Mouse (Mus musculus) heart, postnatal 14 days (tissue): ENCODE data around the gene Smlr1. TPM values are rescaled to one million over a fixed set of nuclear protein-coding genes. Genes with fewer than 3 reads are reported as not detected.

Experiments
- DNase-seq, 2 experiments: peaks; one replicate each; pipeline ENCODE4 v3.0.0; 2021 to 2022
- intact Hi-C: fragments of 180-260 bp; cut with DNase I; formaldehyde crosslinking; loops from one replicate; pipeline ENCODE4 v1.15.1; 2025
- long read RNA-seq, 2 experiments: library from polyadenylated mRNA; stranded (forward); transcript quantifications; one replicate each; pipeline ENCODE4 v2.0.0; 2021
- total RNA-seq, 2 experiments: library from RNA; stranded (reverse); gene quantifications; 2 replicates each; pipeline ENCODE4 v1.2.3; 2021

The Smlr1 gene
- total RNA-seq, result not detected
- long read RNA-seq, experiment 1, result 0 reads
- long read RNA-seq, experiment 2, result 0 reads

DNA sequence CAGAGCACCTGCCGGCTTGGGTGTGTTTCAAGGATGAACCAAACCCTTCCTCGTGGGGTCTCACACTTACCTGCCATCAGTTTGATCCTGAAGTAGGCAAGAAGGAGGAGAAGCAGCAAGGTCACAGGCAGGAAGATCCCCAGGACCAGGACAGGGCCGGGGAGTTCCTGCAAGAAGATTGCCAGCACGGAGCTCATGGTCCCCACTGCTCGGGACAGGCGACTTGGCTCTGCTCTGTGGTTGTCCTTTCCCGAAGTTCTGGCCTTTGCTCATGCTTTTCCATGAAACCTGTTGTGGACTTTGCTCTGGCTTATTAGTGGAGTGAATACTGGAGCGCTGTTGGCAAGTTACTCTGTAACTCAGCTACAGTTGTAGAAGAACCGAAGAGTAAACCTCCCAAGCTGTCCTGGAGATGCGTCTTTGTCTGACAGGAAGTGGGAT, at the start of gene Smlr1:
Gene Smlr1 (minus strand): TSS at position 377 of the 441 bp plus-strand sequence.
- no peak for DNase-seq
- intact Hi-C loops, result no loop called here

DNA sequence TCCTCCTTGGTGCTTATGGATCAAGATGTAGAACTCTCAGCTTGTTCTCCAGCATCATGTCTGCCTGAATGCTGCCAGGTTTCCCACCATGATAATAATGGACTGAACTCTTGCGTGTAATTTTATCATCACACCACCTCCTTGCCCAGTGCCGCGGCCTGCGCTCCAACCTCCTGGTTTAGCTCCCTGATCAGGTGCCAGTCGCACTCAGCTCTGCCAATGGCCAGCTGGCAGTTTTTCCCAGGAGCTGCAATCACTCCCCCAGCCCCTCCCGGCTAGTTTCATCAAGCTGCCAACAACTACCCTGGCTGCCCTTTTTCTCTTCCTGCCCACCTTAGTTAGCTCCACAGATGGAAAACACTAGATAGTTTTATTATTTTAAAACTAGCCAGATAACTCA, 48.8 kb upstream of the Smlr1 start:
- intact Hi-C loops, result no loop called here

DNA sequence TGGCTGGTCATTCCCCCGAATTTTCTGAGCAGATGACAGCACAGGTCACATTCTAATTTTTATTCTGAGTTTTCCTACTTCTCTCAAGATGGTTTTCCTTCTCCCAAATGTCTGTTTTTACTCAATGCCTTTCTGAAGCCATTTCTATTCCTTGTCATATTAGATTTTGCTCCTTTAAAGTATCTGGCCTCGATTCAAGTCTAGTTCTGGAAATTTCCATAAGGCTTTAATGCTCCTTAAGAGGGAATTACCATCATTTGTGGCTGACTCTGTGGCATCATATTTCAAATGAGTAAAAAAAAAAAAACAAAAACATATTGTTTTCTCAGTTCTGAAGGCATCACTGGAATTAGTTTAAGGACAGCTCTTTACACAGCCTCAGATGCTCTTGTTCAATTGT, 44.0 kb upstream of the Smlr1 start:
- intact Hi-C loops, result no loop called here
- no peak for DNase-seq

More for the DNA sequence above, 48.8 kb upstream of the Smlr1 start:
- peak; percentile 13 to 27 for DNase-seq

DNA sequence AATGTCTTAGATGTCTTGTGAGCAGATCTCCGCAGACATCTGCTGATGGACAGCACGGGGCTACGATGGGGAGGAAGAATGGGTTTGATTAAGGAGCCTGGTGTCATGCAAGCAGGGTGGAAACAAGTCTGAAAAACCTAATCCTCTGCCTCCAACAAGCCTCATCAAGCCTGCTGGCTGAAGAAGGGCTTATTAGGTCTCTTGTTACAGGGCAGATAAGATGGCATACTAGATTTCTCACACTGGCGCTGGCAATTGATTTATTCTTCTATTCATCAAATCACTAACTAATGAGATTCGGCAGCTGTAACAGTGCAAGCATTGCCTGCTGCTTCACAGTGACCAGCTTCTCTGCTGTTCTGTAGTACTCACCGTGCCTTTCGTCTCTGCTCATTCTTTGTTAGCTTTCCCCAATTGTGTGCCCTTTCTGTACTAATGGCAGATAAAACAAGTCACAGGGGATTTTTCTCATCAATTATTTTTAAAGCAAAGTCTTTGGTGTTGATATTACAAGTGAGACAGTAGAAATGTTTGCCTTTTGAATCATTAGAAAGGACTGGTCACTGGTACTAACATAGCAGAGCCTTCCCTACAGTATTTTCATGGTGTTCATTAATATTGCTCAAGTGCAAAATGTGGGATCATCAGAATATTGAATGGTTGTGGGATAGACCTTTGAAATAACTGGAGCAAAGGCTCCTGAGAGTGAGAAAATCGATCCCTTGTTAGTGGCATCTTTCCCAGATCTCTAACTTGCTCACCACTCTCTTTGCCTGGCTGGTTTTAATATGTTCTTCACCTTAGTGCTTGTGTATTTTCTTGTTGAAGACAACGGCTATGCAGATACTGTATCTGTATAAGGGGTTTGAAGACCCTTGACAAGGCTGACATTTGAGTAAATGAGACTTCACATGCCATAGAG, 35.5 kb upstream of the Smlr1 start:
- intact Hi-C loops, result no loop called here
- no peak for DNase-seq

DNA sequence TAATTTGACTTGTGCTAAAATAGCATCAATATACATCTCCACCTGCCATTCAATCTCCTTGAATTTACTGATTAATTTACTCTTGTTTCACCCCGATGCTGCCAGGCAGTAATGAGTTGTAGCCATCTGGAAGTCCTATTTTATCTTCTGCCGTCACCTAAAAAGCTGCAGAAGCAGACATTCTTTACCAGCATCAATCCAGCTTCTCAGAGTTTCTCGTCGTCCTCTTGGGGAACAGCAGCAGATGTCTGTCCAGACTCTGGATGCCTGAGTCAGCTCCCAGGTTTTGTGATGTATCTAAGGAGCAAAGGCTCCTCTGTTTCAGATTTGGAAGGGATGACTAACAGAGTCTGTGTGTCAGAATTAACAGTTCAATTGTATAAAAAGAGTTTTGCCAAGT, 16.9 kb upstream of the Smlr1 start:
- no peak for DNase-seq
- intact Hi-C loops, result no loop called here

DNA sequence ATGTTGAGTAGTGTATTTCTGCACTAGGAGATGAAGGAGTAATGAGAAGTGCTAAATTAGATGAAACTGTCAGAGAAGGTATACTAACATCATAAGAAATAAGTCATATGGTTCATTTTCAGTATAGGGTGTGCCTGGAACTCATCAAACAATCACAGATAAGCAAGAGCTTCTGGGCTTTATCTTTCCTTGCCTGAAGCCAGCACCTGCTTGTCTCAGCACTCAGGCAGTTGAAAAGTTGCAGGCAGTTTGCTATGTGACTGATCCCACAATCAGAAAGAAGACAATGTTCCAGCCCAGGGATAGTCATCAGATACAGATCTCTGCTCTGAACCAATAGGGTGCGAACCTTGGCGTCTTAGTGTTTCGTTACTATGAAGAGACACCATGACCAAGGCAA, 5.0 kb upstream of the Smlr1 start:
- intact Hi-C loops, result no loop called here

DNA sequence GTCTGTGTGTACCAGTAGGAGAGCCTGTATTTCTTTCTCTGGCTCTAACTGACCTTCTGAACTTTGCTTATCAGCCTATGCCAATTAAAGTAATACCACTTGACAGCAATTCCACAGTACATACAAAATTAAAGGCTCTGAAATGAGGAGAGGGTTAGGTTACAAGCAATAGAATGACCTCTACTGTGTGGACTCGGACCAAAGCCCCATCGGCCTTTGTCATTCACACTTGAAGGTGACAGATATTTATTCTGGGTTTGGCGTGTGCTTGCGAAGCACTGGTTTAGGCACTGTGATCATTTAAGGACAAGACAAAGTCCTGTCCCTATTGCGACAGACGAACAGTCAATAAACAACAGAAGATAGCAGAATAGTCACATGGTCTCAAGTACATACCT, 3.7 kb upstream of the Smlr1 start:
- intact Hi-C loops, result loop anchor here (1.0 kb wide), 1 partner anchor 598 kb away; no protein-coding TSS in a partner anchor
- peak; percentile 9 to 12 for DNase-seq

More for the DNA sequence above, 5.0 kb upstream of the Smlr1 start:
- DNase-seq, result no peak

DNA sequence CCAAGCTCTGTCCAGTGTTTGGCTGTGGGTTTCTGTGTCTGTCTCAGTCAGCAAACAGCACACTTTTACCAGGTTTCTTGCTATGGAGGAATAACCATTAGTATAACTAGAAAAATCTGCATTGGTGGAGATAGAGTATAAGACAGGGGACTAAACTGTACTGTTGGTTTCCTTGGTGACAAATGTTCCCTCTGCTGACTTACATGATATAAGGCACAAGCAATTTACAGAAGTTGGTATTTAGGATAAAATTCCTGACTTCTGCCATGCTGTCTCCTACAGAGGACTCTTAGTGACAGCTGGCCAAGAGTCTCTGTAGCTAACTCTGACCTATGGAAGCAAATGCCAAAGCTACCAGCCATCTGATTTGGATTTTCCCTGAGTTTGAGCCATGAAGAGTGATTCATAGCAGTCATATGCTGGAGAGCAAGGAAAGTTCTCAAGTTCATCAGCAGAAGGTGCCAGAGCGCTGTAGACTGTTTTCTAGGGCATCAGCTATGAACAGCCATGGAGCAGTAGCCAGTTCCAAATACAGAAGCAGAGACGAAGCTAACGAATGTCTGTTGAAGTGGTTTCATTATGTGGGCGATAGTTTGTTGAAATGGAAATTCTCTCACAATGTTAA, 3.2 kb upstream of the Smlr1 start:
- intact Hi-C loops, result loop anchor here (1.0 kb wide), 1 partner anchor 598 kb away; no protein-coding TSS in a partner anchor
- peak; percentile 14 to 55 for DNase-seq

DNA sequence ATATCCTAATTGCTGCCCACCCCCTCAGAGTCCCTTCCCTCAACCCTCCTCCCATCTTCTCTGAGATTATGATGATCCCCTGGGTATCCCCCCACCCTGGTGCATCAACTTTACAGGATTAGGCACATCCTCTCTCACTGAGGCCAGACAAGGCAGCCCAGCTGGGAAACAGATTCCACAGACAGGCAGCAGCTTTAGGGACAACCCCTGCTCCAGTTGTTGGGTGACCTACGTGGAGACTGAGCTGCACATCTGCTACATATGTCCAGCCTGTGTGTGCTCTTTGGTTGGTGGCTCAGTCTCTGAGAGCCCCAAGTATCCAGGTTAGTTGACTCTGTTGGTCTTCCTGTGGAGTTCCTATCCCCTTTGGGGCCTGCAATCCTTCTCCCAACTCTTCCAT, 2.7 kb upstream of the Smlr1 start:
- no peak for DNase-seq
- intact Hi-C loops, result loop anchor here (1.0 kb wide), 1 partner anchor 599 kb away; no protein-coding TSS in a partner anchor

DNA sequence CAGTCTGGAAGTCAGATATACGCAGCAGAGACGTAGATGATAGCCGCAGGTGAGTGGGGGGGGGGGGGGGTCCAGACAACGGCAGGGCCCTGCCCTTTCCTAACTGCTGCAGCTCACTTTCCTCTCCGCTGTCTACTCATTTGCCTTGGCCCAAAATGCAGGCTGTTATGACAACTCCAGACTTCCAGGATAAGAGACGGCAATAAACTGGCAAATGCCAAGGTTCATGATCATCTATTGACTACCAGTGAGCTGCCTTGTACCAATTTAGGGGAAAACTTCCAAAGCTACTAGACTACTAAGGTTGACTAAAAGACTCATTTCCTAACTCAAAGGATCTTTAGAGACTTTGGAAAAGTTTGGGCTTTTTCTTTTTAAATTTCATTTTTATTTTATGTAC, 554 bp upstream of the Smlr1 start:
- DNase-seq, result no peak
- intact Hi-C loops, result no loop called here

DNA sequence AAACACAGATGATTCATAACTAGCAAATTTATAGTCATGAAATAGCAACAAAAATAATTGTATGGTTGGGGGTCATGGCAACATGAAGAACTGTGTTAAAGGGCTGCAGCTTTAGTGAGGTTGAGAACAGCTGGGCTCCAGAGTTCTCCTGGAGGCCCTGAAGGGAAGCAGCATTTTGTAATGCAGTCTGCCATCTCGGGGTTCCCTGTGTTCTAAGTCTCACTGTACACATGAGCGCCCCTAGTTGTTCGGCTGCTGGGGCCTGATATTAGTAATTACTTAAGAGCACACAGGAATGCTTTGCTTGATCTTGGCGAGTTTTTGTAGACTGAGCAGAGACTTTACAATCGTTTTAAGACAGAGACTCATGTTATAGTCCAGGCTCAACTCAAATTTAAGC, 1.6 kb downstream of the Smlr1 start:
- no peak for DNase-seq
- intact Hi-C loops, result no loop called here

DNA sequence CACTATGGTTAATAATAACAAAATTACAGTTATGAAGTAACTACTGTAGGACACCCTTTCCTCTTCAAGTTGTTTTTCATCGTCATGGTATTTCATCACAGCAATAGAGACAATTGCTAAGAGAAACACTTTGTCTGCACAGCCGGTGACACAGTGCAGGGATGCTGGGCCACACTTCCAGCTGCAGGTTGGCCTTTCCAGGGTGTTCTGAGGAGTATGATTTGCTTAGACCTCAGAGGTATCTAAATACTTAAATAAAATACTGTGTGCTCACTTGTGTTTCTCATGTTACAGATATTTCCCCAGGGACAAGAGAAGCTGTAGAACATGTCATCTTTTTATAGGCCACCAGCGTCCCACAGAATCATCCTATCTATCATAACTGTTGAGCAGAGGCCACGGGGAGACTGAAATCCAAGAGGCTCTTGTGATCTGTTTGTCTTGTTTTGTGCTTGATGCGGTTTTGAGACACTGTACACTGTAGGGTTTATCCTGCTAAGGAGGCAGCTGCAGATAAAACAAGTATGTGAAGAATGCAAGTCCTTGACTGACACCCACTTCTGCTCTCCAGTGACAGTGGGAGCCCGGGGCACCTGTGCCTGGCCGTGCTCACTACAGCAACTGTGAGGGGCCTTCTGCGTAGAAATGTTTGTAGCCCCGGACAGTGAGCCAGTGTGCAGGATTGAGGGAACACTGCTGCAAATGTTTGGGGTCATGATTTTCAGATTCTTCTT, 2.4 kb downstream of the Smlr1 start:
- intact Hi-C loops, result no loop called here

DNA sequence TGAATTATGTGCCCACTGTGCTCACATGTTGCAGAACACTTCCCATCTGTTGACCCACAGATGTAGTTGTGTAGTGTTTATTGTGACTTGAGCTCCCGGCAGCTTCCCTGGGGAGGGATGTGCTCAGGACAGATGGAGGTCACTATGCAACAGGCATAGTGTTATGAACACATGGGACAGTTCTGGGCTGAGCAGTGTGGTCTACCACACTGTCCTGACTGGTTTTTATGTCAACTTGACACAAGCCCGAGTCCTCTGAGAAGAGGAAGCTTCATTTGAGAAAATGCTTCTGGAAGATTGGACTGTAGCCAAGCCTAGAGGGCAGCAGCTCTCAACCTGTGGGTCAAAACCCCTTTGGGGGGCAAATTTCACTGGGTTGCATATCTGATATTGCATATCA, 3.0 kb downstream of the Smlr1 start:
- no peak for DNase-seq
- intact Hi-C loops, result no loop called here

More for the DNA sequence above, 2.4 kb downstream of the Smlr1 start:
- no peak for DNase-seq

DNA sequence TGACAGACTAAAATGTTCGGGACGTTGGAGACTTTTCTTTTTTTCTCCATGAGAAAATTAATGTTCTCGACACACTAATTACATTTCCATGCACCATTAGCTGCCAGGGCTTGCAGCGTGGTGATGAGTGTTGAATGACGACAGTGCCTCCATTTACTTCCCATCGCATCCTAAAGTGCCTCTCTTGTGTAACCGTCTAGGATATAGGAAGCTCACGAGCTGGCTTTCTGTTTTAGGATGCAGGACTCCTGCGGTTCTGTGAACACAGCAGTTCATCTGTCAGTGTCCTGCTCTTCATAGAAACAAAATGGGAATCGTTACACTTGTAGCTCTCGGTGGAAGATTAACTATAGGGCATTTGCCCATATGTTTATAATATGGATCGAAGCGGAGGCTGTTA, 4.7 kb downstream of the Smlr1 start:
- intact Hi-C loops, result no loop called here

DNA sequence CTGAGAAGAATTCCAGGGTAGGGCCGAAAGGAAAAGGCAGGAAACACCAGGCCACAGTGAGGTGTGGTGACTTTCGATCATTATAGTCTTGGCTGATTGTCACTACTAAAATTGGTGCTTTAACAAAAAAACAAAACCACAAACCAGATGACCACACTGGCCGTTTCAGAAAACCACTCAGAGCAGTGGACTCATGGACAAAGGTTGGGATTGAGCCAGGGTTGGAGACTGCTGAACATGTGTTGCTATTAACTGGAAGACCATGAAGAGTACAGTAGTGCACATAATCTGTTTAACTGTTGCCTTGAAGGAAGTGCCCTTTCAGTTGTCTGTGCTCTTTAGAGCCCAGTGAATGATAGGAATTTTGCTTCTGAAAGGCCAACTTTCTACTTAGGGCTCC, 8.9 kb downstream of the Smlr1 start:
- peak in 1 of 2 experiments; percentile 28 for DNase-seq

More for the DNA sequence above, 4.7 kb downstream of the Smlr1 start:
- DNase-seq, result no peak

DNA sequence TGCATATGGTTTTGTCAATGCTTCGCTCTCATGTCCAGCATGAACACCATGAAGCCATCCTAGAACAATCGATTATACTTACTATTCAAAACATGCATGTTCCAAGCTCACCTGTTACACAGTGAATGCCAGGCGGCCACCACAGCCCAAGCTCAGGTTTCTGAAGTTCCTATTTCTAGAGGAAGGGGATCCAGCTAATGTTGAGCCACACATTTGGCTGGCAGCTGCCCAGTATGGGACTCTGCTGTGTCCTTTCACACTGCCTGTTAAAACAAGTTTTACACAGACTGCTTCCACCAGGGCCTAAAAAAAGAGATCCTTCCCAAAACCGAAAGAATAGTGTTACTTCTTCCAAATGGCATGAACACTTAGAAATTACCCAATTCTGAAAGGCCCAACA, 9.4 kb downstream of the Smlr1 start:
- intact Hi-C loops, result no loop called here
- no peak for DNase-seq

More for the DNA sequence above, 8.9 kb downstream of the Smlr1 start:
- intact Hi-C loops, result no loop called here

DNA sequence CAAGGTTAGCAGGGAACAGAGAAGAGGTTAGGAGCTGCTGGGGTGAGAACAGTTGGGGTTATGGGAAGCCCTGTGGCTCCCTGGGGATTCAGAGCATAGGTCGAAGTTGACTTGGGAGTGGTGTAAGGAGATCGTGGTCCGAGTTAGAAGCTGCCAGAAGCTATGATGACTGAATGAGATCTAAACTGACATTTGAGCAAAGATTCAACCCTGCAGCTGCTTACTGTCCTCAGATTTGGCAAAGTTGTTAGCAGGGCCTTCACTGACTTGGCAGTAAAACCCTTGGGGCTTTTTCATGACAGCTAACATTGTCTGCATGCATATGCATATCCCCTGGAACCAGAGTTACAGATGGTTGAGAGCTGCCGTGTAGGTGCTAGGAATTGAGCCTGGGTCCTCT, 9.9 kb downstream of the Smlr1 start:
- intact Hi-C loops, result no loop called here
- no peak for DNase-seq

DNA sequence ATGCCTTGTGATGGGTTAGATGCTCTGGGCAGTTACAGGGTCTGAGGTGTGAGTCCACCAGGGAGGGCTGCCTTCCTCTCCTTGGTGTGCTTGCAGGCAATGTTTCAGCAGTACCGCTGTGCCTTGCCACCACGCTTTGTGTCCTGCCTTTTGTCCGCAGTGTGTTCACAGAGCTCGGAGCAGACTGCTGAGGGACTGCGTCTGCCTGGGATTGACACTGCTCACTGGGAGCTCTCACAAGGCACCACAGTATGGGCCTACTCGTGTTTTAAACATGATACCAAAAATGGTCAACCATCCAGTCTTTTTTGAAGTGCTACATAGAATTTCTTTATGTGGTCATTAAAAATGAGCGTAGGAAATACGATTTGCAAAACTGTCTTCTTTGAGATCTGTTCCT, 12.3 kb downstream of the Smlr1 start:
- intact Hi-C loops, result no loop called here
- no peak for DNase-seq

DNA sequence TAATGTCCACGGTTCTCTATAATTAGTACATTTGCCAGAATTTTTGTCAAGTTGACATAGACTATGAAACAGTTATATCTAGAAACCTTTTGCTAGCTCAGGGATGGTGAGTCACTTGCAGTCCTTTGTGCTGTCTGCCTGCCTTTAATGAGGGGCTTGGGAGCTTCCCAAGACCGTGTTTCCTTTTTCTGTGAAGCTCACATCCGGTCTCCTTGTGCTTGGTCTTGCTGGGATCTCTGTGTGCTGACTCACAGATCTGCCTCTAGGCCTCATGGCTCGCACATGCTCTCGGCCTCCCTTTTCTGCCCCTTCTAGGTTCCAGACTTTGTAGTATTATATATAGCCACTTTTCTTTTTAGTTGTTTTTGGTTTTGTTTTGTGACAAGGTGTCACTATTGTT, 15.6 kb downstream of the Smlr1 start:
- peak in 1 of 2 experiments; percentile 23 for DNase-seq

DNA sequence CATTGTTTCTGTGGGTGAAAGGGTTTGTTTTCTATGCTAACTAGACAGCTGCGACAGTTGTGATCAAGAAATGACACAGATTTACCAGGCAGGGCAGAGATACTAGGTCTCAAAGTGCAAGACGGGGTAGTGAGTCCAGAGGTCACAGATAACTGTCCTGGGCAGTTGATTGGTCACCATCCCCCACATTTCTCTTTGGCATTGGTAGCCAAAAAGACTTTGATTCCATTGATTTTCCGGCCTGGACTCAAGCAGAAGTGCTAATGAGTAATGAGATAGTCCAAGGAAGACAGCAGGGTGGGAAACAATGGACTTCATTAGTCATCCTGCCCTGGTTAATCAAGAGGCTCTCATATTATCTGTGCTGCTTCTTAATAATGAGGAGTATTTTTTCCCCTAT, 16.1 kb downstream of the Smlr1 start:
- DNase-seq, result no peak
- intact Hi-C loops, result no loop called here

More for the DNA sequence above, 15.6 kb downstream of the Smlr1 start:
- intact Hi-C loops, result no loop called here

DNA sequence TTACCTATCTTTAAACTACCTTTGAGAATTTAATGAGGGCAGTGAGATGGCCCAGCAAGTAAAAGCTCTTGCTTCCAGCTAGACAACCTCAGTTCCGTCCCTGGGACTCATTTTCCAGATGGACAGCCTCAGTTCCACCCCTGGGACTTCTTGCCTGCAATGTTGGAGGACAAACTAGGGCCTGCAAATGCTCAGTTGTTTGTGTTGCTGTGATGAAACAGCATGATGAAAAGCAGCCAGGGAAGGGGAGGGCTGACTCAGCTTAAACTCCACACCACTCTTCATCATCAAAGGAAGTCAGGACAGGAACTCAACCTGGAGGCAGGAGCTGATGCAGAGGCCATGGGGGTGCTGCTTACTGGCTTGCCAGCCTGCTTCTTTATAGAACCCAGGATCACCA, 22.2 kb downstream of the Smlr1 start:
- intact Hi-C loops, result no loop called here
- no peak for DNase-seq
